Mouse (Mus musculus) liver (tissue): ENCODE measurements around the gene Pbld1.

Experiments
- DNase-seq: peaks from one replicate; pipeline ENCODE4 v3.0.0-alpha.2; 2020; ENCODE audit warnings: mixed read lengths

The Pbld1 gene

DNA sequence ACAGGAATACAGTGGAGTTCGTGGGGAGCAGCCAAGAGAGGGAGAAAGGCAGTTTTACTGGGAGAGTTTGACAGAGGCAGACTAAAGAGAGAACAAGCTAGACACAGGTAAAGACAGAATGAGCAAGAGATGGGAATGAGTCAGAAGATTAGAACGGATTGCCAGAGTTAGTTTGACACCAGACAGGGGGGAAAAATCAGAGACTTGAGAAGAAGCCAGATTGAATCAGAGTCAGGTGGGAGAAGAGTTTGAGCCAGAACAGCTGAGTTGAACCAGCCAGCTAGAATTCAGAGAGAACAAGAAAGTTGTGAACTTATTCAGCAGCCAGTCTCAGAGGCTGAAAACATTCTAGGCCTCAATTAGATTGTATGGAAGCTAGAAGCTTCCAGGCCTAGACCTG lies at the start of gene Pbld1:
Gene Pbld1, plus strand, starts transcription at position 301 of the 400 bp plus-strand sequence.
- DNase-seq = no peak

DNA sequence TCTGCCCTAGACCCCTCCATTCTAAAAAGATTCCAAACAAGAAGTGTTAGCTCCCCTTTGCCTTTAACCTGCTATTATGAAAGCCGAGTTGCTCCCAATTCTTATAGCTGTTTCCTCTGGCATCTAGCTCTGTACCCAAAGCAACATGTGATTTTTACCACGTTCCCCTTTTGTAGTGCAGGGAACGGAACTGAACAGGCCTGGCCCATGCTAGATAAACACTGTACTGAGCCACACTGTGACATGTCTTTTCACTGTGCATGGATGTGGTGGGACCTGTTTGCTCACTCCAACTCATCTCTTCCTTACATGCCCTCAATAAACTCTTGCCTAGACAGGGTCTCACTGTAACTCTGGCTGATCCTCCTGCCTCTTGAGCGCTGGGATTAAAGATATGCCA lies 49.7 kb upstream of the Pbld1 start:
- no peak for DNase-seq

DNA sequence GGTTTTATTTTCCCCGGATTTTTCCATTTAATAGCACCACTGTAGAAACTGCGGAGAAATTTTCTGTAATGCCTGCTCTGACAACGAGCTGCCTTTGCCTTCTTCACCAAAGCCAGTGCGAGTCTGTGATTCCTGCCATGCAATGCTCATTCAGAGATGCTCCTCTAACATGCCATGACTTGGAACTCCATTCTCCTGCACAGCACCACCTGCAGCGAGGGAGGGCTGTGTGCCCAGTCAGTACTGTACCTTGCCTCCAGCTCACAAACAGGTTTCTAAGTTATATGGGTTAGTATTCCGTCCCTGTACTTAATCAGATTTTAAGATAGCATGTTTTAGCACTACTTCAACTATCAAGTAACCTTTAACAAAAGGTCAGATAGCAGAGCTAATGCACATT lies 48.4 kb upstream of the Pbld1 start:
- DNase-seq = no peak

DNA sequence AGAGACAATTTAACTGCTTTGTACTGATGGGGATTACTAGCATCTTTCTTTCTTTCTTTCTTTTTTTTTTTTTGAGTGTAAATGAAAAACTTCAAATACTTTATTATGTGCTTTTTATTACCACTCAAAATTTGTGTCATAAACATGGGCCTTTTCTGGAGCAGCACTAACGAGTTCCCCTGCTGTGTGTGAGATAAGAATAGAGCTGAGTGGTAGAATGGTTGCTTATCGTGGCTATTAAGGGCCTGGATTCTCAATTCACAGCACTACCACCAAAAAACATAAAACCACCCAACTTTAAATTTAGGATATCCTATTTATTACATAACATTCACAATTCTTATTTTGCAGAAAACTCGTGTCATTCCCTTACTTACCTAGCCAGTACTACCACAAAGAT lies 46.5 kb upstream of the Pbld1 start:
- DNase-seq = no peak

DNA sequence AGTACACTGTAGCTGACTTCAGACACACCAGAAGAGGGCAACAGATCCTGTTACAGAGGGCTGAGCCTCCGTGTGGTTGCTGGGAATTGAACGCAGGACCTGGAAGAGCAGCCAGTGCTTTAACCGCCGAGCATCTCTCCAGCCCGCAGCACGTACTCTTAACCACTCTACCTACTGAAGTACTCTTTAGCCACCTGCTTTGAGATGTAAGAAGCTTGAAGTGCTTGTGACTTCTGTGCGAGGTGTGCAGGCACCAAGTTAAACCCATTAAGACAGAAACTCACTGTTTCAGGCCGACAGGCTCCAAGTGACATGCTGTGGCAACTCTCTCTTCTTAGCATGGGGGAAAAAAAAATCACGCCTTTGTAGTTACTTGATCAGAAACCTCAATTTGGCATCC lies 45.8 kb upstream of the Pbld1 start:
- DNase-seq = no peak

DNA sequence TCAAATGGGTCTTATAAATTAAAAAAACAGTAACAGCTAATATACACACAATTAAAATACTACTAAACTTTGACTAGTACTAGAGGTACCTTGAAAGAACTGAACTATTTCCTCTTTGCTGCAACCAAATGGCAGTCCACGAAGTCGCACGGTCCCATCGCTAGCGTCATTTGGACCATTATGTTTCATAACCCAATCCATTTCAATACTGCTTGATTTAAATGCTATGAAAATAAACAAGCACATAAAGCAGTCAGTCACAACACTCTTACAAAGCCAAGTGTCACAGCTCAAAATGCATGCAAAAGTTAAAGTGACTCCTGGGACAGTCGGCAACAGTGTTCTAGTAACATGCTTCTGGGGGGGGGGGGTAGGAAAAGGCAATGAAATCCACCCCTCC lies 40.7 kb upstream of the Pbld1 start:
- no peak for DNase-seq

DNA sequence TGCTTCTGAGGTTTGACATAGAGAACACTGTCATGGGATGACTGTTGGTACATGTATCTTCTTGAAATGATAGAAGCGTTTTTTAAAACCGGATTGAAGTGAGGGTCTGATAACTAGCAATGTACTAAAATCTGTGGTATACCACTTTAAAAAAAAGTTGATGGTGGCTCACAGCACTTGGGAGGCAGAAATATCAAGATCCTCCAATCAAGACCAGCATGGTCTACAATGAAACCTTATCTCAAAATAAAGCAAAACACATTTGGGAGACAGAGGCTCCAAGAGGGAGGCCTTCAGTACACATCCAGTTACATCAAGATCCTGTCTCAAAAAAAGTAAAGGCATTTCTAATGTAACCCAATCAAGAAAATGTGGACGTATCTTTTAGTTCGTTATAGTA lies 38.3 kb upstream of the Pbld1 start:
- DNase-seq = no peak

DNA sequence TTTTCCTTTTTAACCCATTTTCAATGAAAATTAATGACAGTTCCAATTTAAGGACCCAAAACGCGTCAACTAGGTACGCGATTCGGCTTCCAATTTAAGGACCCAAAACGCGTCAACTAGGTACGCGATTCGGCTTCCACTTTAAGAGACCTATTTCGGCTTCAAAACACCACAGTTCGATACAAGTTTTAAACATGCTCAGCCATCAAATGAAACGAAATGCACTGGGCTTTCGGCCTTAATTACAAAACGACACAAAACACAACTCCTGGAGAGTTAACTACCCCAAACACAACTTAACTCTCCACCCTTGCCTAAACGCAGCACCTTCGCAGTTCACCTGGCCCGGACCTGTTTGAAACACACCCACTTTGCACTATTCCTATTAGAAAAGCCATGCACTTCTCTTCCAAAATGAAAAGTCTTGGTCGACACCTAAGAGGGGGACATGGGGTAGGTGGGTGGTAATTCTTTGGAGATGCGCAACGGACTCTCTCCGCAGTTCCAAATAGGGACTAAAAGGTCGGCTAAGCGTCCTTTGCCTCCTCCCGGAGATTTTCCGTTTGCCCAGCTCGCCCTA lies 37.3 kb upstream of the Pbld1 start:
- peak; percentile 16 for DNase-seq

DNA sequence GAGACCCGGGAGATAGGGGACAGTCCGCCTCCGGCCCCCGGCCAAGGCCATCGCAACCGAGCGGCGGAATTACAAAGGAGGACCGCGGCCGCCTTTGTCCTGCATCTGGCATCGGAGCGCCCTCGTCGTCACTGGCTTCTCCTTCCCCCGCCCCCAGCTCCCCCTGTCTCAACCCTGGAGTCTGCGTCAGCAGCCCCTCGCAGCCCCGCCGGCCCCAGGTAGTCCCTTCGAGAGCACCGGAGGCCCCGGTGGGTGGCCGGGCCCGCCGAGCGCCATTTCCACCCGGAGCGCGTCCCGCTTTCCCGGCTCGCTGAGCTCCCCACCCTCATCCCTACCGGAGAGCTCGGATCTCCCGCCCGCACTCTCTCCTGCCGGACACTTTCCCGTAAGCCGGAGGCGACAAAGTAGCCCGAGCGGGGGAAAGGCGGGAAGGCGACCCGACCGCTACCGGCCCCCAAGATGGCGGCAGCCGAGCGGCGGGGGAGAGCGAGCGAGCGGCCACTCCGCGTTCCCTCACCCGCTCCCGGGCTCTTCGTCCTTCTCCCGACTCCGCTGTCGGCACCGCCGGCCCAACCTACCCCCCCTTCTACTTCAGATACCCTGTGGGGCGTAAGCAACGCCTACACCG lies 36.7 kb upstream of the Pbld1 start:
- DNase-seq = peak; percentile 64

DNA sequence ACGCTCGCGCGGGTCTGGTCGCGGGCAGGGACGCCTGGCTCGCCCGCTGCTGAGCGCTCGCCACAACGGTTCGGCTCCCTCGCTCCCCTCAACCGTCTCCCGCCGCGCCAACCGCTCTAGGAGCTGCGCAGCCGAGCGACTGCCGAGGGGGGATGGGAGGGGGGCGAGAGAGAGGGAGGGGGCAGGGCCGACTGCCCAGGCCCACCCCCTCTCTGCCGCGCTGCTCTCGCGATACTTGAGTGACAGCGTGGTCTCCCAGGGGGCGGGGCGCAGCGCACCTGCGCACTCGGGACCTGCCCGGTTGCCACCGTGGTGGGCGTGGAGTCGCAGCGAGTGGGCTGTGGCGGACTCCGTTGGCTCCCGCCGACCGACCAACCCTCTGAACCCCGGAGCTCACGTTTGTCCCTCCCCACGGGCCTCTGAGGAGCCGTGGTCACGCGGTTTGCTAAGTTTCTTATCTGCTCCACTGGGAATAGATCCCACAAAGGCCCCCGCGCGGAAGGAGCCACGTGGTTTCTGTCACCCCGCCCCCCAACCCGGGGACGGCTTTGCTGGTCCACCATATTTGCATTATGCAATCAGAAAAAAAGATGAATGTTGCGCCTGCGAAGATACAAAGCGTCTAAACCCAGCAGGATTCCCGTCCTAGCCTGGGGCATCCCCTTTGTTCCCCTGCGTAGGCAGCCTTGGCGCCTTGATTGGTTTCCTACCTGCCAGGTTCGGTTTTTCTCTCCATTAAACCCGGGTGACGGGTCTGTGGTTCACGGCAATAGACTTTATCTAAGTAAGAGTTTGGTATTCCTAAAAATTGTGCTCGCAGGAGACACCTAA lies 36.0 kb upstream of the Pbld1 start, which contains the start of the genes Hnrnph3 and Pbld2:
Gene Hnrnph3, minus strand, starts transcription at position 469 of the 831 bp plus-strand sequence.
Gene Pbld2, plus strand, starts transcription at position 567 of the 831 bp plus-strand sequence.
- peak; percentile 98 for DNase-seq

DNA sequence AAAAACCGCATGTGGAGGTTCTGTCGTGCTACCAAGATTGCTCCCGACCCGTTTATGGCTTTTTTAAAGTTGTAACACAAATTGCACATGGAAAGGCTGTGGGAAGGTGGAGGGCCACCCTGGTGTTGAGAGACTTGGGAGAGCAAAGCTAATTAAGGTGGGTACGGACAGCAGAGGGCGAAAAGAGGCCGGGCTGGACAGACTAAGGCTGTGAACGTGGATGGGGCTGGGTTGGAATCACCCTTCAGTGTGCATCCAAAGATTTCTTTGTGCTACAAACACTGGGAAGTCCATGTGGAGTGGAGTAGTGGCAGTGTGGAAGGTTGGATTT lies 35.4 kb upstream of the Pbld1 start:
- DNase-seq = peak; percentile 62

DNA sequence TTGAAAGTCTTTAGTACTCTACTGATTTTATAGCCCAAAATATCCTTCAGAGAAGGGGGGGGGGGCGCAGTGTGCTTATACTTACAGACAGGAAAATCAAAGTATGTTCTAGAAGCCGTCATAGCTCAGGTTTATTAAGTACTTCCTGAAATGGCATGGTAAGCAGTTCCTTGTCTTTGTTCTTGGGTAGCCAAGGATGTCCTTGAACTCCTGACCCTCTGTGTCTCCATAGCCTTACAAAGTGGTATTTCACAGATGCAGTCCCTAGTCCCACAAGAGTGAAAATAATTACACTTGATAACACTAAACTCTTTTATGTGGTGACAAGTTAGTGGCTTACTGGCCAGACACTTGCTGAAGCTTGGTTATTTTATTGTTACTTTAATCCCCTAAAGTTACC lies 34.9 kb upstream of the Pbld1 start:
- DNase-seq = no peak

DNA sequence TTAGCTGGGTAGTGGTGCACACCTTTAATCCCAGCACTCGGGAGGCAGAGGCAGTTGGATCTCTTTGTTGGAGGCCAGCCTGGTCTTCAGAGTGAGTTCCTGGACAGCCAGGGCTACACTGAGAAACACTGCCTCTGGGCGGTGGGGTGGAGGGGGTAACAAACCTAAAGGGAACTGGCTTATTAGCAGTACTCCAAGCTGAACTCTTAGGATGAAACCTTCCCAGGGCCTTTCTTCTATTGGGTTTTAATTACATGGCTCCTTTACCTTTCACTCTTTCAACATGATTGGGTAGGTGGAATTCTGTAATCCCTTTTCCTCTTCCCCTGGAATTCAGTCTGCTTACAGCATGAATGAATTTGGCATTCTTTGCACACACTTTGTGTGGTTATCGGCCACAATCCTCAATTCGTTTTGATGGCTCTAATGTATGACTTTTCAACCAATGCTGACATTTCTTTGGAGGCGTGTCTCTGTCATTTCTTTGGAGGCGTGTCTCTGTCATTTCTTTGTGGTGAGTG lies 34.4 kb upstream of the Pbld1 start:
- DNase-seq = no peak

DNA sequence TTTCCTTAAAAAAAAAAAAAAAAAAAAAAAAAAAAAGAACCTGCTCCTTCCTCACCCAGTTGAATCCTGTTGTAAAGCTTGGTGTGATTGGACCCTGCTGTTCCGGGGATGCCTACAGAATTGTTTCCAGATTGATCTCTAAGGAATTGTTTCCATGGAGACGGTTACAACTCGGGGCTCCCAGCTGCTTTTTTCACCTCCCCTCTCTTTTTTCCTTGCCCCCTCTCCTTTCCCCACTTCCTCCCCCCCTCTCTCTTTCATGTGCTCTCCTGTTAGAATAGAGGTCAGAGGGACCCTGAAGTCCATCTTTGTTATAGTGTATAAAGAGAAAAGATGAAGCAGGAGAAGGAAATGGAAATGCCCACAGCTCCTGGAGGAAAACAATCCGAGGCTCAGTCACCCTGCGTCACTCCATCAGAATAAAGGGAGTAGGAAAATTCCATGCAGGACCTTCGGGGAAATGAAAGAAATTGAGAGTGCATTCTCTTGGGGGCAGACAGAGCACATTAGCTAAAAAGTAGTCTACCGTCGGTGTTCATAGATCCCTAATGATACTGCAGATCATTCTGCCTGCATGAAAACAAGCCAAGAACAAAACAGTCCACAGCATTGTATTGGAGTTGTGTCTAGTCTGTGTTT lies 33.7 kb upstream of the Pbld1 start:
- DNase-seq = no peak

DNA sequence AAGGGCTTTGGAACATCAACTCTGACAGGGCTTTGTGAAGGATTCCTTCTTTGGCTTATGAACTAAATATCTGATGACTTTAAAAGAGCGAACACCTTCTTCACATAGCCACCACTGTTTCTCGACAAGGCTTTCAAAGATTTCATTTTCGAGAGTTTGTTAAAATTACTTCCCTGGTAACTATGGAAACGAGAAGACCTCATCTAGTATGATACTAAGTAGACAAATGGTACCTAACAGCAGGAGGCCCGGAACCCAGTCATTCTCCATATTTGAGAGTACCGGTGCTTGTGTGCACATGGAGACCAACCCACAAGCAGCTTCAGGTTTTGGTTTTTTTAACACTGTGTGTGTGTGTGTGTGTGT lies 33.2 kb upstream of the Pbld1 start:
- no peak for DNase-seq

DNA sequence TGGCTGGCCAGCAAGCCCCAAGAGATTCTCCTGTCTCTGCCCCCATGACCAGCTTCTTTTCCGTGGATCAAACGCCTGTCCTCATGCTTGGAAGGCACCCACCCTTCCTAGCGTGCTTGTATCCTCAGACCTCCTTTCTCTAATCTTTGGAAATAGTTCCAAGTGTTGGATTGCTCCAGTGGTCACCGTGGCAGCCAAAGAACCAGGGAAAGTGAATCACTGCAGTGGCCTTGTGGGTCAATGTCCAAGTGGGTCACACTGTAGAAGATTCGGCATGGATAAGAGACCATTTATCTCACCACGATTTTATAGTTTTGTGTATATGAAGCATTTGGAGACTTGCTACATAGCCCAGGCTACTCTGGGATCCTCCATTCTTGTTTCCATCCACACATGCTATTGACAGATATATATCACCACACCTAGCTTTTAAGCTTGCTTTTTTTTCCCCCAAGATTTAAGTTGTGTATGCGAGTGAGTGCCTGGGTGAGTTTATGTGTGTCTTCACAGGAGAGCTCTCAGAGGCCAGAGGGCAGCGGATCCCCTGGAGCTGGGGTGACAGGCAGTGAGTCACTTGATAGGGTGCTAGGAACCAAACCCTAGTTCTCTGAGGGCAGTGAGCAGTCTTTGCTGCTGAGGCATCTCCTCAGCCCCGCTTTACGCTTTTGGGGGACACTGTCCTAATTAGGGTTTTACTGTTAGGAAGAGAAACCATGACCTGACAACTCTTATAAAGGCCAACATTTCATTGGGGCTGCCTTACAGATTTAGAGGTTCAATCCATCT lies 32.4 kb upstream of the Pbld1 start:
- DNase-seq = no peak

DNA sequence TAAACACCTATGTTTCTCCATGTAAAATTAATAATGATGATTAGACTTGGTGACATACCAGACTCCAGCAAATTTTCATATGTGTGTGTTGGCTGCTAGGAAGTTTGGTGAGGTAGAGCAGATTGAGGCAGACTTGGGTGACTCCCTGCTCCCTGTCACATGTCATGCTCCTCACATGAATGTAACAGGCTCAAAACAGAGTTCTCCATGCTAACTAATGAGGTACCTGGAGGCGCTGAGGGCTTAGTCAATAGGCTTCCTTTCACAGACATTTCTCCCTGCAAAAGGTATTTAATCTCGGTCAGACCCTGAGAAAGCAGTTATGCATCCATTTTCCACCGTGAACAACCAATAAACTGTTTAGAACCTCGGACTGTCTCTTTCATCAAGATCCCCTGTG lies 31.6 kb upstream of the Pbld1 start:
- DNase-seq = no peak

DNA sequence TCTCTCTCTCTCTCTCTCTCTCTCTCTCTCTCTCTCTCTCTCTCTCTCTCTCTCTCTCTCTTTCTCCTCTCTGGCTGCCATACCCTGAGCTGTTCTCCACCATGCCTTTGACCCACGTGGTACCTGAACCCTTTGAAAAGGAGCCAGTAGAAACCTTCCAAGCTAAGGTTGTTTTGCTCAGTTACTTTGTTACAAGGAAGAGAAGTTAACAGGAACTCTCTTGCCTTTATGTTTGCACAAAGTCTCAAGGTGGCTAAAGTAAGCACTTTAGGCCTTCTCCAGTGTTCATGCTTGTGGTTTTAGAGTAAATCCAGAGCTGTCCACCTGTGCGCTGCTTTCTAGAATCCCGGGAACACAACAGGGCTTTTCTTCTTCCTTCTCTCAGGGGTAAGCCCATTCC lies 27.7 kb upstream of the Pbld1 start:
- no peak for DNase-seq

DNA sequence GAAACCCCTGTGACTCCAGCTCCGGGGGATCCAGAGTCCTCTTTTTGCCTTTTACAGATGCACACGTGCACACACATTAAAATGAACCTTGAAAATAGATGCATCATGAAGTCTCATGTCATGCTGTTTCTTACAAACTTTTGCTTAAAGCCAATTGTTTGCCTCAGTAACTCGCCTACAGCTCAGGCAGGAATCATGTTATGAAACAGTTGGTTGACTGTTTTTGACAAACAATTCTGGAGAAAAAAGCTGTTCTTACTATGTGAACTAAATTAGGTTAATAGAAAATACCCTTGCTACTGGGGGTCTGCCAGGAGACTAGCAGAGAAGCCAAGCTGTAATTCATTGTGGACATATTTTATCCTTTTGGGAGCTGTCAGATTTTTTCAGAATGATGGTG lies 27.0 kb upstream of the Pbld1 start:
- no peak for DNase-seq

DNA sequence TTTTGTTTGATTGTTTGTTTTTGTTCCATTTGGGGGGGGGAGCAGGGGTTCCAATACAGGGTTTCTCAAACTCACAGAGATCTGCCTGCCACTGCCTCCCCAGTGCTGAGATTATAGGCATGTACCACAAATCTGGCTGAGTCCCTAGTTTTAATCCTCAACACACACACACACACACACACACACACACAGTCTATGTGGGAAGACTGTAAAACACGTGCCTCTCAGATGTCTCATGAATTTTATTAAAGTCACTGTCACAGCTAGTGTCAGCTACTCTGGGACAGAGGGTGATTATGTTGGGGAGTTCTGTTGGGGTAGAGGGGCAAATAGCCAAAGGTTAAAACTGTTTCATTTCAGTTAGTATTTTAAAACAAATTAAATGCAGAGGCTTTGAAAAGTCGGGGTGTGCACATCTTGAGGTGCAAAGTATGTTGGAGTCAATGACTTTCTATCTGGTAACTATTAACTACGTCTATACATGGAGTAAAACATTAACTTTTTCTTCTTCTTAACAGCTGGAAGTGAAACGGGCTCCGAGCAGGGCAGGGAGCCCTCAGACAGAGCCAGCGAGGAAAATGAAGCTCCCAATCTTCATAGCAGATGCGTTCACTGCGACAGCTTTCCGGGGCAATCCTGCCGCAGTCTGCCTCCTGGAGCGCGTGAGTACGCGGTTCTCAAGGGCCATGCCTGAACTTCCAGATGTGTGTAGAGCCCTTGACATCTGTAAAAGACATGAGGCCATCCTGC lies 21.2 kb upstream of the Pbld1 start:
- DNase-seq = no peak

DNA sequence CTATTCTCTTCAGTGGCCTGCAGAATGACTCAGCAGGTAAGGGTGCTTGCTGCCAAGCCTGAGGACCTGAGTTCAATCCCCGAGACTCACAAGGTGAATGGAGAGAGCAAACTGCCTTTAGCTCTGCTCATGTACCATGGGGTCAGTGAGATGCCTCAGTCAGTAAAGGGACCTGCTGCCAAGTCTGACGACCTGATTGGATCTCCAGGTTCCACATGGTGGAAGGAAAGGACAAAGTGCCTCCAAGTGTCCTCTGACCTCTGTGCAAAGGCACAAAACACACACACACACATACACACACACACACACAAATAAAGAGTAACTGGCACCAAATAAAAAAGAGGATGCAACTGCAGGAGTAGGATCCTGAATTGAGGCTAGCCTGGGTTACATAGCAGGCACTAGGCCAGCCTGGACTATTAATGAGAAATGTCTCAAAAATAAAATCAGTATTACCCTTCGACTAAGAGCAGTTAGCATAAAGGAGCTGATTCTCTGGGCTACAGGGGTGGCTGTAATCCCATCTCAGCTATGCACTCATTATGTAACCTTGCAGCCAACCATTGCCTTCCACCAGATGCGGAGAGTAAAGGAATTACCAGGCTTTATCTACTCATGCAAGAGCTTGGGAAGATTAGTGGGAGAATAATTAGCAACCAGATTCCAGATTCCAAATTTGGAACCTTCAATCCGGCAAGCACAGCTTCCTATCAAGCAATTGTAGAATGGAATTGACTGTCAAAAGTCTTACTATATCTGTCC lies 19.9 kb upstream of the Pbld1 start:
- no peak for DNase-seq
